Mouse (Mus musculus) neural tube, embryonic 15.5 days (tissue): ENCODE results near the gene 4930453N24Rik. TPM values are rescaled to one million over a fixed set of nuclear protein-coding genes. Genes with fewer than 3 reads are reported as not detected.

Source experiments
- ATAC-seq: fragments of 200-750 bp; cut with Nextera tagmentation; 2 replicates; pipeline ENCODE4 v1.8.0; 2017; ENCODE audit warnings: mild to moderate bottlenecking, moderate TSS enrichment, moderate library complexity; ENCODE audit not compliant: low FRiP score
- H3K27ac ChIP-seq: fragments of 300-500 bp; sonication (generic); replicated peaks from 2 replicates; pipeline ENCODE4 v1.5.1; 2015; ENCODE audit warnings: mild to moderate bottlenecking, inconsistent platforms
- H3K27me3 ChIP-seq: fragments of 300-500 bp; sonication (generic); replicated peaks from 2 replicates; pipeline ENCODE4 v1.6.1; 2015; ENCODE audit warnings: inconsistent platforms
- H3K36me3 ChIP-seq: fragments of 300-500 bp; sonication (generic); 2 replicates; pipeline ENCODE4 v1.6.1; 2015; ENCODE audit warnings: inconsistent platforms
- H3K4me1 ChIP-seq: fragments of 300-500 bp; sonication (generic); 2 replicates; pipeline ENCODE4 v1.6.1; 2015; ENCODE audit warnings: inconsistent platforms
- H3K4me2 ChIP-seq: fragments of 300-500 bp; sonication (generic); 2 replicates; pipeline ENCODE4 v1.6.1; 2015; ENCODE audit warnings: inconsistent platforms, mild to moderate bottlenecking, moderate library complexity
- H3K4me3 ChIP-seq: fragments of 300-500 bp; sonication (generic); replicated peaks from 2 replicates; pipeline ENCODE4 v1.5.1; 2015; ENCODE audit warnings: mild to moderate bottlenecking, inconsistent platforms
- H3K9ac ChIP-seq: fragments of 300-500 bp; sonication (generic); replicated peaks from 2 replicates; pipeline ENCODE4 v1.6.1; 2015; ENCODE audit warnings: mild to moderate bottlenecking, inconsistent platforms
- H3K9me3 ChIP-seq: fragments of 300-500 bp; sonication (generic); replicated peaks from 2 replicates; pipeline ENCODE4 v1.6.1; 2016; ENCODE audit warnings: inconsistent platforms
- WGBS: fragments of 180-500 bp; shearing (Covaris S2); methylation state at CpG from one replicate; pipeline ENCODE4 v1.1.7; 2015; ENCODE audit warnings: mixed read lengths; 5-methylcytosine and 5-hydroxymethylcytosine counted together
- polyA plus RNA-seq: library from polyadenylated mRNA; unstranded; fragments of >200 nt; fragmentation: Nextera tagmentation; extraction: Ambion mirVana; gene quantifications from 2 replicates; pipeline ENCODE4 v1.2.1, GENCODE M21; 2015

The 4930453N24Rik gene
- polyA plus RNA-seq, 1 experiment from 2014 or later: 15.9 TPM

DNA sequence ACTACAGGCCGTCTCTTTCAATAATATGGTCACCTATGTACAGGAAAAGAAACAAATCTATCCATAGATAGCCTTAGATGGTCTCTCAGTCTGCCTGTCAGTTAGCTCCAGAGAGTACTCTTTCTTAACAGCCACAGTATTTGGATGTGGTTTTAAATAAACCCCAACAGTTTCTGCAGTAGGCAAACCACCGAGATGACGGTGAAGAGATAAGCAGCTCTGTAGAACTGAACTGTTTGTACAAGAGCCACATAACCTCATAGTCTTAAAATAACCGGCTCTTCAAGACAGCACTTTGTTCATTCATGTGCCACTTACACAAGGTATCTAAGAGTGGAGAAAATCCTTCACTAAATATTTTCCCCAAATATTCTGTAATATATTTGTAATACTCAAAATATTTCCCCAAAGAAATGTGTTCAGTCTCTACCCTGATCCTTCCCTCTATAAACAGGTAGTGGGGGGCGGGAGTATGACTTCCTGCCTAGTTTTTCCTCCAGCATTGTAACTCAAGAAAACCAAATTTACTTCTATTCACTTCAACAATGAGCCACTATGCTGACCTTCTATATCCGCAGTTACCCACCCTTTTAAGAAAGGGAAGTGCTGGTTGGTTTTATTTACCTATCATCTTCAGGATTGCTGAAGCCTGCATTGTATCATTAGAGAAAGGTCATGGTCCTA, 12.3 kb downstream of the 4930453N24Rik start:
- Histone ChIP-seq H3K4me2 (no peak overlapping the region), H3K4me3 (no peak overlapping the region), H3K27ac (no peak overlapping the region), H3K27me3 (no peaks in the 10 kb centered on the region), H3K9me3 (no peaks in the 10 kb centered on the region; the same call in 1 of the 2 replicates), H3K36me3 (peaks cover 10% of the 10 kb centered on the region), H3K9ac (no peak overlapping the region), H3K4me1 (no peaks in the 10 kb centered on the region)
- WGBS: 85% methylated on average over 6 of the region's 6 CpGs
- ATAC-seq: no peak

DNA sequence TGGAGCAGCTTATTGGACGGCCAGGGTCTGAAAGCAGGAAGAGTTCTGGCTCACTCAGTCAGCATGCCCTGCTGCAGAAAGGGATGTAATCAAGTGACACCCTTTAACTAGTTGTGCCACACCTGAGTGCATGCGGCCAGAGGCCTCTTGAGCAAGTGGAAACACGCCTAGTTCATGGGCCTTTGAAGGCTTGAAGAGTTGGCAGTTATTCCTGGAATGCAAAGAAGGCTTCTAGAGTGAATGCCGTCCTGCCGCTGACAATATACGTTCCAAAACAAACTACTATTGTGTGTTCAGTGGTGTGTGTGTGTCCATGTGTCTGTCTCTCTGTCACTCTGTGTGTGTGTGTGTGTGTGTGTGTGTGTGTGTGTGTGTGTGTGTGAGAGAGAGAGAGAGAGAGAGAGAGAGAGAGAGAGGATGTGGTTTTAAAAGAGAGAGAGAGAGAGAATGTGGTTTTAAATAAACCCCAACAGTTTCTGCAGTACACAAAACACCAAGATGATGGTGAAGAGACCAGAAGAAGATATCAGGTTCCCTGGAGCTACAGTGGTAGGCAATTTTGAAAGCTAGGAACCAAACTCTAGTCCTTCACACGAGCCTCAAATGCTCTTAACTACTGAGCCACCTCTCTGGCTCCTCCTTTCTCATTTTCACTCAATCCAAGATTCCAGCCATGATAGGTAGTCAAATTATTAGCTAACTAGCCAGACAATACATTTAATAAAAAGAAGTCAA, 13.1 kb downstream of the 4930453N24Rik start:
- 92% methylated on average over 7 of the region's 7 CpGs for WGBS
- H3K4me2 ChIP-seq: no peak overlapping the region
- no peak overlapping the region for H3K27ac ChIP-seq

DNA sequence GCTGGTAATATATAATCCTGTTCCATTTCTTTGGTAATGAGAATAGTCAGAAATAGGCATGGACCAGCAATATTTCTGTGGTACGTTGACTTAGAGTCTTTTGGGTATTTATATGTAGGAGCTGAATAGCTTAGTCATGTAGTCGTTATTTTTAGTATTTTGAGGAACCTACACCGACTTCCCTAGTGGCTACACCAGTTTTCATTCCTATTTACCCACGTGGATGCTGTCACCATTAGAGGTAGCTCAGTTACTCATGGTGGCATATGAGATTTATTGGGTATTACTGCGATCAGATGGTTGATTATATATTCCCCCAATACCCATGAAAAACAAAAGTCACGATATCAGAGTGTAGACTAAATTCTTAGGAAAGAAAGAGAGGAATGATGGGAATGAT, 14.6 kb downstream of the 4930453N24Rik start:
- Histone ChIP-seq H3K27me3 (no peaks in the 10 kb centered on the region), H3K4me2 (no peak overlapping the region), H3K27ac (no peak overlapping the region), H3K36me3 (no peaks in the 10 kb centered on the region), H3K9ac (no peak overlapping the region), H3K9me3 (no peaks in the 10 kb centered on the region), H3K4me1 (no peaks in the 10 kb centered on the region), H3K4me3 (no peak overlapping the region)
- no peak for ATAC-seq
- WGBS: 78% methylated on average over 6 of the region's 6 CpGs

More for the DNA sequence above, 13.1 kb downstream of the 4930453N24Rik start:
- no peaks in the 10 kb centered on the region for H3K9me3 ChIP-seq
- no peak overlapping the region for H3K9ac ChIP-seq
- H3K4me3 ChIP-seq: no peak overlapping the region
- no peaks in the 10 kb centered on the region for H3K27me3 ChIP-seq
- H3K4me1 ChIP-seq: no peaks in the 10 kb centered on the region
- H3K36me3 ChIP-seq: peaks cover 1% of the 10 kb centered on the region
- no peak for ATAC-seq

DNA sequence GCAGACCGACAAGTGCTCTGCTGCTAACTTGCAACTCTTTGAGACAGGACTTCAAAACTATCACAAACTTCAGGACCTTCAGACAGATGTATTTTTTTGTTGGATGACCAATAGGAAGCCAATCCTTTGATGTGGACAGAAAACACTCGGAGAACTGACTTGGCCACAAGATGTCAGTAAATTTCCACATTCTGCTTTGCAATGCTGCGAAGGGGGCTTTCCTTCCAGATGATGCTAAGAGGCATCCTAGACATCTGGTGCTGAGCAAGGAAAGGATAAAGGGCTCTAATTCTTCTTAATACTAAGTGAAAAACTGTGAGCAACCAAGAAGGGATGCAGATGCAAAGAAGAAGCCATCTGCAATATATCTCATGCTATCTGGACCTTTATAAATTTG, 16.2 kb downstream of the 4930453N24Rik start:
- H3K4me1 ChIP-seq: no peaks in the 10 kb centered on the region
- no peak overlapping the region for H3K4me3 ChIP-seq
- H3K9me3 ChIP-seq: no peaks in the 10 kb centered on the region
- H3K36me3 ChIP-seq: no peaks in the 10 kb centered on the region
- H3K27me3 ChIP-seq: no peaks in the 10 kb centered on the region
- ATAC-seq: no peak
- H3K9ac ChIP-seq: no peak overlapping the region
- WGBS: 37% methylated on average over 3 of the region's 3 CpGs
- no peak overlapping the region for H3K4me2 ChIP-seq
- no peak overlapping the region for H3K27ac ChIP-seq

DNA sequence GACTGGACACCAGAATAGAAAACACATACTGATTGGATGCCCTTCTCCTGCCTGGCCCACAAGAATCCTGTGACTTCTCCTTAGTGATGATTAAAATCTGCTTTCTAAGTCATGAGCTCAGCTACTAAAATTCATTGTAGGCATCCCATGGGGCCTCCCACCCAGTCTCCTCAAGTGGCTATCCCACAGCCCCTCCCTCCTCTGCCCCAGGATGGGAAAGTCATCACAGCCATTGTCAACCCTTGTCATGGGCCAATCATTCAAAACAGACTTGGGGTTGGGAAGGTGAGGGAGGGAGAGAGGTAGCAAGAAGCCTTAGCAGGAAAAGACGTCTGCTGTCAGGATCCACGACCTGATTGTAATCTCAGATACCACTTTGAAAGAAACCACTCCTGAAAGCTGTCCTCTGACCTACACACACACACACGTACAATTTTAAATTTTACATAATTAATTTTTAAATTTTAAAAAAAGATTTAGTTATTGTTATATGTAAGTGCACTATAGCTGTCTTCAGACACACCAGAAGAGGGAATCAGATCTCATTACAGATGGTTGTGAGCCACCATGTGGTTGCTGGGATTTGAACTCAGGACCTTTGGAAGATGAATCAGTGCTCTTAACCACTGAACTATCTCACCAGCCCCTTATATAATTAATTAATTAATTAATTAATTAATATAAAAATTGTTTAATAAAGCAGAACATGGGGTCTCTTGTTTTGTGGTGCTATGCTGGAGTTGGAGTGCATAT, 16.8 kb downstream of the 4930453N24Rik start:
- WGBS: 63% methylated on average over 3 of the region's 3 CpGs
- Histone ChIP-seq H3K27ac (no peak overlapping the region), H3K4me2 (no peak overlapping the region), H3K4me1 (no peaks in the 10 kb centered on the region), H3K9me3 (no peaks in the 10 kb centered on the region), H3K9ac (no peak overlapping the region), H3K36me3 (no peaks in the 10 kb centered on the region), H3K27me3 (no peaks in the 10 kb centered on the region), H3K4me3 (no peak overlapping the region)
- ATAC-seq: peak; percentile 48; the same call in 1 of the 2 replicates

DNA sequence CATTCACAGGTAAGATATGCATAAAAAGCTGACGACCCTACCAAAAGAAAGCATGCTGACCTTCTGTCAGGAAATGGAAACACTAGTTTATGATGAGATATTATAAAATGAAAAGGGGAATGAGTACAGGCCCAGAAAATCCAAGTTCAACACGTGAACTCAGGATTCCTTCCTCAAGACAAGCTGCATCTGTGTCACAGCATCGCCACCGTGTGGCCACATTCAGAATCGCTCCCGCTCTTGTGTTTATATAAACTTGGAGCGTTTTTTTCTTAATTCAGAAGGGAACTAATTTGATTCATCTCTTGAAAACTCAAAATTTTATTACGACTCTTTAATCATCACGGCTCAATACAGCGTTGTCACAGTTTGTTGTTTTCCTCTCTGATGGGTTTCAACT, 22.7 kb downstream of the 4930453N24Rik start:
- WGBS: 10% methylated on average over 10 of the region's 10 CpGs
- Histone ChIP-seq H3K4me2 (no peak overlapping the region), H3K9me3 (no peaks in the 10 kb centered on the region), H3K4me1 (no peaks in the 10 kb centered on the region), H3K9ac (no peak overlapping the region), H3K27me3 (no peaks in the 10 kb centered on the region), H3K4me3 (no peak overlapping the region), H3K27ac (no peak overlapping the region), H3K36me3 (no peaks in the 10 kb centered on the region)
- ATAC-seq: no peak

DNA sequence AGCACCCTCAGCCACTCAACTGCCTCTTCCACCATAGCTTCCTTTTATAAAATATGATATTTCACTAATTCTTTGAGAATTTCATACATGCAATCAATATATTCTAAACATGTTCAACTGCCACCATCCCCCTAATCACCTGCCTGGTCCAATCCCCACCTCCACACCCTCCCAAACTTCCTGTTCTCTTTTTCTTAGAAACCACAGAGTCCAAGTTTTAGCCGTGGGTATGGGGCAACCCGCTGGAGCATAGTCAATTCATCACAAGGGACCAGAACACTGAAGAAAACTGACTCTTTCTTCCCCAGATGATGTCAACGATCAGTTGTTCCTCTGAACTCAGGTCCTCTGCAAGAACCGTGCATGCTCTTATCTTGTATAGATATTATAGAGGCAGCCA, 25.9 kb downstream of the 4930453N24Rik start:
- H3K9me3 ChIP-seq: no peaks in the 10 kb centered on the region
- H3K4me1 ChIP-seq: no peaks in the 10 kb centered on the region
- H3K27ac ChIP-seq: no peak overlapping the region
- ATAC-seq: no peak
- H3K27me3 ChIP-seq: no peaks in the 10 kb centered on the region
- no peak overlapping the region for H3K4me3 ChIP-seq
- H3K4me2 ChIP-seq: no peak overlapping the region
- H3K36me3 ChIP-seq: no peaks in the 10 kb centered on the region
- WGBS: 88% methylated on average over 4 of the region's 4 CpGs
- no peak overlapping the region for H3K9ac ChIP-seq

DNA sequence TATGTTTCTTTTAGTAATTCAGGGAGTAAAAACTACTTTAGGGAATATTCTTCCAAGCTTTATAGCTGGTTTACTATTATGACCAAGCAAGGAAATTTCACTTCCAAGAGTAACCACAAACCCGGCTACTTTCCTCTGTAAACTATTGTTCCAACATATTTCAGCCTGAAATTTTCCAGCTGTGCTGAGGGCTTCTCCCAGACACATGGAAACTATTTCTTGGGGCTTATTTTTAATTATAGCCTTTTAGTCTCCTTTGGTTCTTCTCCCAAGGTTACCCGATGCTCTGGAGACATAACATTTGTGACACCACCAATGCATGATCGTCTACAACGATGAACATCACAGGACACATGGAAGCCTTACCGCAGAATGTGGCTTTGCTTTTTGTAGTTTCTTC, 33.7 kb downstream of the 4930453N24Rik start:
- no peaks in the 10 kb centered on the region for H3K9me3 ChIP-seq
- no peak overlapping the region for H3K9ac ChIP-seq
- H3K4me2 ChIP-seq: no peak overlapping the region
- no peak overlapping the region for H3K27ac ChIP-seq
- H3K4me1 ChIP-seq: no peaks in the 10 kb centered on the region
- H3K27me3 ChIP-seq: no peaks in the 10 kb centered on the region
- 93% methylated on average over 5 of the region's 5 CpGs for WGBS
- H3K36me3 ChIP-seq: no peaks in the 10 kb centered on the region
- no peak for ATAC-seq
- H3K4me3 ChIP-seq: no peak overlapping the region

DNA sequence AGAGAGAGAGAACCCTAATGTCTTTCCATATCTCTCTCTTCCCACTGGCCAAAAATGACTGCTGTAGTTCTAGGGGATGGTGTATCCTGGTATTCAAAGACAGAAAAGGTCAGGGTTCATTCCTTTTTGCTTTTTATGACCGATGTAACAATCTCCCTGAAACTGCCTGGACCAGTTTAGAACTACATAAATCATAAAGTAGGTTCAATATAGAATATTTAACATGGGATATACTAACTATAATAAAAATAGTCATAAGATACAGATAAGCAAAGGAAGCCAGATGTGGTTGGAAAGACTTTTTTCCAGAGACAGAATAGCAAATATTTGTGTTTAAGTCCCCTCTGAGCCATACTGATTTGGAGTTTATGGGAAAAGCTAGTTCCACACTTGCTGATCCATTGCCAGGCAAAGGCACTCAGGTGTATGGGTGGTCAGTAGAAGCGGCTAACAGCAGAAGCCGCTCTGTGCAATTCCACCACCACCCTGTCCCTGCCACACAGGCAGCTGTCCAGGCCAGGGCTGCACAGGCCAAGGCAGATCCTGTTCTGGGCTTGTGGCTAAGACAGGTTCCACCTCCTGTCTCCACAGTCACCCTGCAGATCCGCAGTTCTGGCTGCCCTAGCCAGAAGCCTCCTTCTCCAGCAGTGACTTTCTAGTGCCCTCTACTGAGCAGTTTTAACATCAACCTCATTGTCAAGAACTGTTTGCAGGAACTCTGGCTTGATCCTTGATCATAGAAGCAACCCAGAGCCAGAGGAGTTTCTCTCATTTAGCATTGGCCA, 47.5 kb downstream of the 4930453N24Rik start:
- H3K27me3 ChIP-seq: no peaks in the 10 kb centered on the region
- H3K9ac ChIP-seq: no peak overlapping the region
- no peaks in the 10 kb centered on the region for H3K9me3 ChIP-seq
- H3K4me3 ChIP-seq: no peak overlapping the region
- H3K4me2 ChIP-seq: no peak overlapping the region
- H3K4me1 ChIP-seq: 0 out of 2 replicates have a peak, but pooled peaks cover 2% of the 10 kb centered on the region
- H3K36me3 ChIP-seq: no peaks in the 10 kb centered on the region
- no peak overlapping the region for H3K27ac ChIP-seq
- ATAC-seq: peak; percentile 90
- WGBS: 53% methylated on average over 4 of the region's 4 CpGs

DNA sequence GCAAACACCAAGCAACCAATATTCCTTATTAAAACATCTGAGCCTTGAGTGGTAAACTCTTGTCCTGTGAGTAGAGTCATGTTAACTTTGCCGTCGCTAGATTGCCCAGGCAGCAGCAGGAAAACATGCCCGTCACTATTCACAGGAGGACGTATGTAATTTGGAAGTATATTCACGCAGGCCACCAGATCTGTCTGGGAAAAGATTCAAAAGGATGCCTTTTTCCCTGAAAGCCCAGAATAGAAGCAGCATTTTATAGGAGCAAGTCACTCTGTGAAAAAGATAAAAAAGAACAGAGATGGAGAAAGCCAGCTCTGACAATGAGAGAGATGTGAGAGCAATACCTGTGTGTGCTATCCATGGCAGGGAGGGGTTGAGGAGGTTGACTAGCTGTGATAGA, 49.4 kb downstream of the 4930453N24Rik start:
- no peak overlapping the region for H3K9ac ChIP-seq
- H3K27ac ChIP-seq: no peak overlapping the region
- ATAC-seq: no peak
- no peaks in the 10 kb centered on the region for H3K36me3 ChIP-seq
- H3K4me3 ChIP-seq: no peak overlapping the region
- no peaks in the 10 kb centered on the region for H3K27me3 ChIP-seq
- peaks cover 6% of the 10 kb centered on the region; the same call in 1 of the 2 replicates for H3K4me1 ChIP-seq
- no peak overlapping the region for H3K4me2 ChIP-seq
- WGBS: 73% methylated on average over 5 of the region's 5 CpGs
- H3K9me3 ChIP-seq: no peaks in the 10 kb centered on the region

DNA sequence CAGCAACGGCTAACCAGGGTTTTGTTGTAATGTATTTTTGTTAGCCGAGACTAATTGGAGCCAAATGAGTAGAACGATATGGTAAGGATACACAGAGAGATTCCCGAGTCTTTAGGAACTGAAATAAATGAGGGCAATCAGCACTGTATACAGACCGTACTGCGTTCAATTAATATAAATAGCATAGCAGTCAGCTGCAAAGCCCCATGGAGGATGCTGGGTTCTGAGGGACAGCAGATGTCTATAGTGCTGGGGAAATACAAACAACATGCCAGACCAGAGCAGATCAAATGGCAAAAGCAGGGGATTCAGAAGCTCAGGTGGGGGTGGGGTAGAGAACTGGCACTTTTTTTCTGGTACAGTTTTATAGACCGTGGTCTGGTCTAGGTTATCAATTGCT, 51.9 kb downstream of the 4930453N24Rik start:
- peaks cover 6% of the 10 kb centered on the region; the same call in 1 of the 2 replicates for H3K4me1 ChIP-seq
- no peaks in the 10 kb centered on the region for H3K9me3 ChIP-seq
- no peaks in the 10 kb centered on the region for H3K27me3 ChIP-seq
- WGBS: 33% methylated on average over 7 of the region's 7 CpGs
- no peaks in the 10 kb centered on the region for H3K36me3 ChIP-seq
- H3K27ac ChIP-seq: no peak overlapping the region
- H3K9ac ChIP-seq: no peak overlapping the region
- H3K4me2 ChIP-seq: no peak overlapping the region
- no peak overlapping the region for H3K4me3 ChIP-seq
- ATAC-seq: no peak
